ENCODE assay signal across 16 mouse cellular contexts in genomic region chrX:136252023-136252729, GRCm38 (mm10). TPM values are rescaled to one million over a fixed set of nuclear protein-coding genes. Genes with fewer than 3 reads are reported as not detected.
DNase-seq lines count a peak whose midpoint lies in the region; ATAC-seq and TF ChIP-seq lines count a peak whose summit lies in the region.
"Had no signal": no experiment of that assay in that cellular context is flagged by ENCODE, and none has a peak within 500 bp of the region (broad histone marks: within the 10 kb centered on the region; RNA-seq: fewer than 3 reads in every experiment).

No protein-coding gene starts in this region.

- H3K9me3 ChIP-seq in lung, embryonic 16.5 days (ENCODE audit: control insufficient read depth, low read length): no peaks in the 10 kb centered on the region
- no peaks in the 10 kb centered on the region for H3K9me3 ChIP-seq in liver, embryonic 11.5 days (ENCODE audit: control insufficient read depth, low read length)
- H3K9me3 ChIP-seq: embryonic facial prominence, embryonic 10.5 days; forebrain, embryonic 15.5 days; limb, embryonic 15.5 days; midbrain, embryonic 12.5 days had no signal

- peak overlapping the region; percentile 22; the same call in 1 of the 2 replicates for H3K27ac ChIP-seq in lung, embryonic 16.5 days (ENCODE audit: low read length)
- no peak overlapping the region for H3K27ac ChIP-seq in liver, embryonic 11.5 days (ENCODE audit: low read depth, low read length)
- H3K27ac ChIP-seq: embryonic facial prominence, embryonic 10.5 days; forebrain, embryonic 15.5 days; limb, embryonic 15.5 days; midbrain, embryonic 12.5 days had no signal

- no peak overlapping the region for H3K4me3 ChIP-seq in lung, embryonic 16.5 days (ENCODE audit: low read length)
- no peak overlapping the region for H3K4me3 ChIP-seq in lung, adult 2 months (replicated peaks; ENCODE audit: extremely low read depth, low read depth, low read length)
- H3K4me3 ChIP-seq in liver, embryonic 11.5 days (ENCODE audit: low read depth, low read length): no peak overlapping the region
- H3K4me3 ChIP-seq: embryonic facial prominence, embryonic 10.5 days; forebrain, embryonic 15.5 days; limb, embryonic 15.5 days; midbrain, embryonic 12.5 days had no signal

- peak; percentile 21 for DNase-seq in adrenal gland, postnatal 14 days
- no peak for DNase-seq in adrenal gland, adult 18-20 months (ENCODE audit: low spot score in 2 of 2)
- no peak for DNase-seq in lung, adult 2 months
- DNase-seq in liver, embryonic 11.5 days (ENCODE audit: low spot score): no peak
- no peak for DNase-seq in spleen, postnatal 10 days (ENCODE audit: low spot score in 2 of 2)
- no peak for DNase-seq in c-Kit-positive CD71-positive TER-119-positive erythroid progenitor cells, embryonic 14.5 days (ENCODE audit: low spot score)
- DNase-seq: cerebellum, adult 9-10 months; right cerebral cortex, adult 18-20 months had no signal

- 38% methylated on average over 6 of the region's 6 CpGs for WGBS in lung, embryonic 16.5 days
- 57% methylated on average over 6 of the region's 6 CpGs for WGBS in lung, adult 2 months
- 41% methylated on average over 6 of the region's 6 CpGs for WGBS in liver, embryonic 11.5 days

- H3K4me1 ChIP-seq in lung, embryonic 16.5 days (replicated peaks; ENCODE audit: control insufficient read depth, insufficient read depth, low read length): peaks cover 6% of the 10 kb centered on the region; the same call in 1 of the 2 replicates
- no peaks in the 10 kb centered on the region for H3K4me1 ChIP-seq in lung, adult 2 months (ENCODE audit: control insufficient read depth, insufficient read depth, low read length)
- H3K4me1 ChIP-seq in liver, embryonic 11.5 days (replicated peaks; ENCODE audit: control insufficient read depth, insufficient read depth, low read length): peaks cover 4% of the 10 kb centered on the region; the same call in 1 of the 2 replicates
- H3K4me1 ChIP-seq: embryonic facial prominence, embryonic 10.5 days; forebrain, embryonic 15.5 days; limb, embryonic 15.5 days; midbrain, embryonic 12.5 days had no signal

- ATAC-seq in lung, embryonic 16.5 days (ENCODE audit: low read depth): no peak
- peak; percentile 90 for ATAC-seq in liver, embryonic 11.5 days (replicated peaks; ENCODE audit: low FRiP score)
- peak; percentile 93 for ATAC-seq in megakaryocyte-erythroid progenitor cell, adult 5-6 weeks (replicated peaks; ENCODE audit: low FRiP score, low TSS enrichment, poor library complexity, severe bottlenecking)
- ATAC-seq: forebrain, embryonic 15.5 days had no signal

- TF ChIP-seq POLR2A in lung, adult 2 months (IDR thresholded peaks at IDR 0.05; ENCODE audit: borderline replicate concordance, extremely low read depth, low read depth, low read length): no peak

- no peaks in the 10 kb centered on the region for H3K27me3 ChIP-seq in lung, embryonic 16.5 days (ENCODE audit: control insufficient read depth, insufficient read depth, low read depth, low read length)
- no peaks in the 10 kb centered on the region for H3K27me3 ChIP-seq in liver, embryonic 11.5 days (replicated peaks; ENCODE audit: control insufficient read depth, insufficient read depth, low read length)
- H3K27me3 ChIP-seq: forebrain, embryonic 15.5 days; limb, embryonic 15.5 days; midbrain, embryonic 12.5 days had no signal

- H3K9ac ChIP-seq in lung, embryonic 16.5 days (ENCODE audit: low read length): no peak overlapping the region
- H3K9ac ChIP-seq in liver, embryonic 11.5 days (ENCODE audit: low read depth, low read length): no peak overlapping the region
- H3K9ac ChIP-seq: forebrain, embryonic 15.5 days; limb, embryonic 15.5 days; midbrain, embryonic 12.5 days had no signal

- no peak for TF ChIP-seq CTCF in lung, adult 2 months (IDR thresholded peaks at IDR 0.05; ENCODE audit: insufficient read depth, low read length)

- no peaks in the 10 kb centered on the region for H3K36me3 ChIP-seq in lung, embryonic 16.5 days (ENCODE audit: control insufficient read depth, insufficient read depth, low read length)
- no peaks in the 10 kb centered on the region; the same call in 1 of the 2 replicates for H3K36me3 ChIP-seq in liver, embryonic 11.5 days (ENCODE audit: control insufficient read depth, insufficient read depth, low read length)
- H3K36me3 ChIP-seq: forebrain, embryonic 15.5 days; midbrain, embryonic 12.5 days had no signal

- no peak overlapping the region for H3K4me2 ChIP-seq in lung, embryonic 16.5 days (ENCODE audit: low read depth, low read length)
- peak overlapping the region; percentile 22; the same call in 1 of the 2 replicates for H3K4me2 ChIP-seq in liver, embryonic 11.5 days
- H3K4me2 ChIP-seq: forebrain, embryonic 15.5 days; limb, embryonic 15.5 days; midbrain, embryonic 12.5 days had no signal

RNA-seq across cellular contexts. Expression of gene Tceal9, which starts 7.3 kb away (rescaled TPM):
- 308 and 347 TPM in 2 replicates for total RNA-seq in adrenal gland, postnatal 14 days (2021)
- total RNA-seq in adrenal gland, adult 18-20 months (2021): 100 to 1,000 TPM; 233 to 300 TPM
- 634 and 677 TPM in 2 replicates for polyA plus RNA-seq in lung, embryonic 16.5 days (2015; fragmentation: Nextera tagmentation; extraction: Ambion mirVana)
- 13.9 and 30.9 TPM in 2 replicates for polyA plus RNA-seq in lung, adult 2 months (2012; rRNA removed)
- 373 and 393 TPM in 2 replicates for polyA plus RNA-seq in liver, embryonic 11.5 days (2014; fragmentation: Nextera tagmentation; extraction: Ambion mirVana)
- 86.2 and 117 TPM in 2 replicates for total RNA-seq in megakaryocyte-erythroid progenitor cell, adult 5-6 weeks (2014; fragmentation: Nextera tagmentation)
- total RNA-seq in megakaryocyte-erythroid progenitor cell, adult 5-6 weeks (2017): 259 and 379 TPM in 2 replicates

RNA-seq across cellular contexts. Expression of gene Bex3, which starts 17.9 kb away (rescaled TPM):
- 190 and 238 TPM in 2 replicates for total RNA-seq in adrenal gland, postnatal 14 days (2021)
- 100 to 1,000 TPM in 1 of 2 experiments, 10 to 100 TPM in 1; 89.5 to 140 TPM for total RNA-seq in adrenal gland, adult 18-20 months (2021)
- 412 and 444 TPM in 2 replicates for polyA plus RNA-seq in lung, embryonic 16.5 days (2015; fragmentation: Nextera tagmentation; extraction: Ambion mirVana)
- polyA plus RNA-seq in lung, adult 2 months (2012; rRNA removed): 37.3 and 54.9 TPM in 2 replicates
- 486 and 530 TPM in 2 replicates for polyA plus RNA-seq in liver, embryonic 11.5 days (2014; fragmentation: Nextera tagmentation; extraction: Ambion mirVana)
- 180 and 219 TPM in 2 replicates for total RNA-seq in megakaryocyte-erythroid progenitor cell, adult 5-6 weeks (2014; fragmentation: Nextera tagmentation)
- total RNA-seq in megakaryocyte-erythroid progenitor cell, adult 5-6 weeks (2017): 163 and 216 TPM in 2 replicates

RNA-seq across cellular contexts. Expression of gene Bex1, which starts 36.9 kb away (rescaled TPM):
- 9.5 and 11.8 TPM in 2 replicates for total RNA-seq in adrenal gland, postnatal 14 days (2021)
- total RNA-seq in adrenal gland, adult 18-20 months (2021): 10 to 100 TPM; 11.8 to 14.1 TPM
- 79.2 and 82.0 TPM in 2 replicates for polyA plus RNA-seq in lung, embryonic 16.5 days (2015; fragmentation: Nextera tagmentation; extraction: Ambion mirVana)
- 3.0 and 3.4 TPM in 2 replicates for polyA plus RNA-seq in lung, adult 2 months (2012; rRNA removed)
- 195 and 210 TPM in 2 replicates for polyA plus RNA-seq in liver, embryonic 11.5 days (2014; fragmentation: Nextera tagmentation; extraction: Ambion mirVana)
- total RNA-seq in megakaryocyte-erythroid progenitor cell, adult 5-6 weeks (2014; fragmentation: Nextera tagmentation): not detected in 2 replicates
- 7.1 TPM in 1 of 2 replicates, not detected in the other for total RNA-seq in megakaryocyte-erythroid progenitor cell, adult 5-6 weeks (2017)

RNA-seq across cellular contexts. Expression of gene Tceal7, which starts 37.6 kb away (rescaled TPM):
- total RNA-seq in adrenal gland, postnatal 14 days (2021): not detected in 2 replicates
- not detected for total RNA-seq in adrenal gland, adult 18-20 months (2021)
- polyA plus RNA-seq in lung, embryonic 16.5 days (2015; fragmentation: Nextera tagmentation; extraction: Ambion mirVana): 7.4 and 21.7 TPM in 2 replicates
- polyA plus RNA-seq in lung, adult 2 months (2012; rRNA removed): not detected in 2 replicates
- polyA plus RNA-seq in liver, embryonic 11.5 days (2014; fragmentation: Nextera tagmentation; extraction: Ambion mirVana): 0.69 and 0.77 TPM in 2 replicates
- total RNA-seq in megakaryocyte-erythroid progenitor cell, adult 5-6 weeks (2014; fragmentation: Nextera tagmentation): not detected in 2 replicates
- total RNA-seq in megakaryocyte-erythroid progenitor cell, adult 5-6 weeks (2017): not detected in 2 replicates
- total RNA-seq: adrenal gland, postnatal 36 days had no signal
- polyA plus RNA-seq: gonadal fat pad, adult 2 months had no signal

RNA-seq across cellular contexts. Expression of gene Tceal5, which starts 48.5 kb away (rescaled TPM):
- 1.1 and 1.7 TPM in 2 replicates for total RNA-seq in adrenal gland, postnatal 14 days (2021)
- total RNA-seq in adrenal gland, adult 18-20 months (2021): 1 to 10 TPM in 1 of 2 experiments, not detected in 1; 2.3 TPM
- 3.6 and 4.7 TPM in 2 replicates for polyA plus RNA-seq in lung, embryonic 16.5 days (2015; fragmentation: Nextera tagmentation; extraction: Ambion mirVana)
- polyA plus RNA-seq in lung, adult 2 months (2012; rRNA removed): 0.11 TPM in 2 replicates
- 1.2 and 1.6 TPM in 2 replicates for polyA plus RNA-seq in liver, embryonic 11.5 days (2014; fragmentation: Nextera tagmentation; extraction: Ambion mirVana)
- total RNA-seq in megakaryocyte-erythroid progenitor cell, adult 5-6 weeks (2014; fragmentation: Nextera tagmentation): not detected in 2 replicates
- total RNA-seq in megakaryocyte-erythroid progenitor cell, adult 5-6 weeks (2017): 0.19 TPM in 1 of 2 replicates, not detected in the other
